Mouse (Mus musculus) forebrain, embryonic 15.5 days (tissue): ENCODE results near the gene Asic5. TPM values are rescaled to one million over a fixed set of nuclear protein-coding genes. Genes with fewer than 3 reads are reported as not detected.

Source experiments
- ATAC-seq: fragments of 200-750 bp; cut with Nextera tagmentation; replicated peaks from 2 replicates; pipeline ENCODE4 v1.8.0; 2017; ENCODE audit warnings: mild to moderate bottlenecking, moderate TSS enrichment, moderate library complexity
- H3K27ac ChIP-seq: fragments of 300-500 bp; sonication (generic); replicated peaks from 2 replicates; pipeline ENCODE4 v1.5.1; 2015; ENCODE audit warnings: mild to moderate bottlenecking, inconsistent platforms
- H3K27me3 ChIP-seq: fragments of 300-500 bp; sonication (generic); 2 replicates; pipeline ENCODE4 v1.6.1; 2015; ENCODE audit warnings: inconsistent platforms
- H3K36me3 ChIP-seq: fragments of 300-500 bp; sonication (generic); 2 replicates; pipeline ENCODE4 v1.6.1; 2015; ENCODE audit warnings: mild to moderate bottlenecking, inconsistent platforms
- H3K4me1 ChIP-seq: fragments of 300-500 bp; sonication (generic); 2 replicates; pipeline ENCODE4 v1.6.1; 2015; ENCODE audit warnings: inconsistent platforms
- H3K4me2 ChIP-seq: fragments of 300-500 bp; sonication (generic); replicated peaks from 2 replicates; pipeline ENCODE4 v1.6.1; 2015; ENCODE audit warnings: mild to moderate bottlenecking, inconsistent platforms
- H3K4me3 ChIP-seq: fragments of 300-500 bp; sonication (generic); 2 replicates; pipeline ENCODE4 v1.5.1; 2015; ENCODE audit warnings: mild to moderate bottlenecking, inconsistent platforms
- H3K9ac ChIP-seq: fragments of 300-500 bp; sonication (generic); replicated peaks from 2 replicates; pipeline ENCODE4 v1.6.1; 2015; ENCODE audit warnings: mild to moderate bottlenecking, inconsistent platforms
- H3K9me3 ChIP-seq: fragments of 300-500 bp; sonication (generic); 2 replicates; pipeline ENCODE4 v1.6.1; 2016; ENCODE audit warnings: inconsistent platforms
- WGBS: fragments of 180-500 bp; shearing (Covaris S2); methylation state at CpG from one replicate; pipeline ENCODE4 v1.1.7; 2015; ENCODE audit warnings: mixed read lengths; 5-methylcytosine and 5-hydroxymethylcytosine counted together
- polyA plus RNA-seq: library from polyadenylated mRNA; unstranded; fragments of >200 nt; fragmentation: Nextera tagmentation; extraction: Ambion mirVana; gene quantifications from 2 replicates; pipeline ENCODE4 v1.2.1, GENCODE M21; 2015

Gene Asic5
- polyA plus RNA-seq, 1 experiment from 2014 or later: not detected

DNA sequence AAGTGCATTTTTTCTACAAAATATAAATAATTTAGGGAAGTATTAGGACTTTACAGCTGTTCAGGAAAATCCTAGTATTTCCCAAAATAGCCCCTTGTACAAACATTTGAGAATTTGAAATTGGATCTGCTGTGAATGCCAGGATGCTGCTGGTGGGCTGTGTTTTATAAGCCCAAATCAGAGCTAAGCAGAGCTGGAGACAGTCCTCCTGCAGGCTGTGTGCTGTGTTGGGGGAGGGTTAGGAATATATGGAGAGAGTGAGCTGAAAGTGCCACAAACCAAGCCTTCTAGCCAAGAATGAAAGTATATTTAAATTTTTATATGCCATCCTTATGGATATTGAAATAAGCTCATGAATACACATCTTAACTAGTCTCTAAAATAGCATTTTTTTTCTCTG, 69.4 kb downstream of the Asic5 start:
- Histone ChIP-seq H3K9me3 (no peaks in the 10 kb centered on the region), H3K4me3 (no peak overlapping the region), H3K36me3 (no peaks in the 10 kb centered on the region), H3K4me1 (peaks cover 15% of the 10 kb centered on the region), H3K9ac (no peak overlapping the region), H3K27ac (0 out of 2 replicates have a peak overlapping the region, but pooled peaks have one; percentile 46), H3K27me3 (no peaks in the 10 kb centered on the region), H3K4me2 (no peak overlapping the region)
- peak; percentile 75; the same call in 1 of the 2 replicates for ATAC-seq

DNA sequence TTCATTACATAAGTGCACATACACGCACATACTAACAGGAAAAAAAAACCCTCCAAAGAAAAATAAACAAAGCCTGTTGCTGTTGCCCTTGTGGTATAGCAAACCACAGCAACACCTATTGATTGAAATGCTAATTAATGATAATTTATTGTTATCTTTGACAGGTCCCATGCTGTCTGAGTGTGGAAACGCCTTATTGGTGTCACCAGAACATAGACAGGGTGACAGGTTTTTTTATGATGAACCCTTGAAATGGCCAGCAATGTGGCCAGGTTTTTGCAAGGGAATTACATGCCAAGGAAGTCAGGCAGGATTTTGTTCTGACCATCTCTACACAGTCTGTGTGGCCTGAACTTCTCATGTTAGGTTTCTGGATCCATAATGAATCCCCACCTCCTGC, 69.9 kb downstream of the Asic5 start:
- H3K36me3 ChIP-seq: no peaks in the 10 kb centered on the region
- H3K27ac ChIP-seq: peak overlapping the region; percentile 46; the same call in 1 of the 2 replicates
- no peak overlapping the region for H3K4me3 ChIP-seq
- H3K9me3 ChIP-seq: no peaks in the 10 kb centered on the region
- H3K4me2 ChIP-seq: no peak overlapping the region
- H3K4me1 ChIP-seq: peaks cover 15% of the 10 kb centered on the region
- no peak; the same call in 1 of the 2 replicates for ATAC-seq
- no peaks in the 10 kb centered on the region for H3K27me3 ChIP-seq
- no peak overlapping the region for H3K9ac ChIP-seq
- WGBS: 36% methylated on average over 2 of the region's 2 CpGs

DNA sequence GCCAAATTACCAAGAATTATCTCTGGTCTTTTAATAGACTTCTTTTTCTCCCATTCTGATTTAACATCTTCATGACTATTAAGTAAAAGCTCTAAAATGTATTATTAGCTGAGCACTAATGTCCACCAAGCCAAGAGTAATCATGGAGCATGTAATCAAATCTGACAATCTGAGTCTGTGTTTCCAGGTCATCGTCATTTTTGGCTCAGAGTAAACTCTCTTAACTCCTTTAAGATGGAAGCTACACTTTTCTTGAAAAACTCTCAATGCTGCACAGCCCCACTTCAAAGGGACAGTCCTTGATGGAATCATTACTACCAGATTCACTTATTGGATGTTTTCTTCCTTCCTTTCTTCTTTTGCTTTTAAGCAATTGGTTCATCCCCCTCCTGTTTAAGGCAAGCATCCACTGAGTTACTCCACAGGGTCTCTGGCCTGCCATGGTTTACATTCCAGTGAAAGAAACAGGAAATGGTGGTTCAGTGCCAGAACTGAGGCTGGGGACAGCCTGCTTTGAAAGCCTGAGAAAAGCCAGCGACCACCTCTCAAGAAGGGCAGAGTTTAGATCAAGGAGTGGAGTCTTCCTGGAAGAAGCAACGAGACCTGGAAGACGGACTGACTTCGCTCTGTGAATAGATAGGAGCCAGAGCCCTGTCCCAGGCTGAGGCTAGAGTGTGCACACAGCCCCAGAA, 72.3 kb downstream of the Asic5 start:
- no peak for ATAC-seq
- H3K4me1 ChIP-seq: peaks cover 5% of the 10 kb centered on the region; the same call in 1 of the 2 replicates
- H3K36me3 ChIP-seq: no peaks in the 10 kb centered on the region
- H3K27ac ChIP-seq: no peak overlapping the region
- H3K9ac ChIP-seq: no peak overlapping the region
- no peak overlapping the region for H3K4me3 ChIP-seq
- WGBS: 63% methylated on average over 5 of the region's 5 CpGs
- H3K27me3 ChIP-seq: no peaks in the 10 kb centered on the region
- H3K9me3 ChIP-seq: no peaks in the 10 kb centered on the region
- no peak overlapping the region for H3K4me2 ChIP-seq

DNA sequence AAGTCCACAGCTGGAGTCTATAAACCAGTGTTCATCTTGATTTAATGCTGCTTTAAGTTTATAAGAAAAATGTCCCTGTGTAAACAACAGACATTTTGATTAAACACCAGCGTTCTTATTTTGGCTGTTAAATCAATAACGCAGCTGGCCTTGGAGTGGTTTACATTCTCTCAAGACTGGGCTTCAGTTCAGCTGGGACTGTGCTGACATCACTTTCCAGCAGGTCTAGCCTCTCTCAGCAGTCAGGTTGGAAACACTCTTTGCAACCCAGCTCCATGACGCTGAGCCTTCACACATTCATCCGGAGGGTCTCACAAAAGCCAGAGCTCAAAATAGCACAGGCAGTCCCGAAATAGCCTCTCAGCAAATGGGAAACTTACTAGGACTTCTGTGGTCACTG, 75.1 kb downstream of the Asic5 start:
- Histone ChIP-seq H3K27me3 (no peaks in the 10 kb centered on the region), H3K4me2 (no peak overlapping the region), H3K9ac (no peak overlapping the region), H3K4me1 (peaks cover 2% of the 10 kb centered on the region; the same call in 1 of the 2 replicates), H3K4me3 (no peak overlapping the region), H3K9me3 (no peaks in the 10 kb centered on the region), H3K36me3 (no peaks in the 10 kb centered on the region), H3K27ac (no peak overlapping the region)
- 66% methylated on average over 5 of the region's 5 CpGs for WGBS
- no peak for ATAC-seq

DNA sequence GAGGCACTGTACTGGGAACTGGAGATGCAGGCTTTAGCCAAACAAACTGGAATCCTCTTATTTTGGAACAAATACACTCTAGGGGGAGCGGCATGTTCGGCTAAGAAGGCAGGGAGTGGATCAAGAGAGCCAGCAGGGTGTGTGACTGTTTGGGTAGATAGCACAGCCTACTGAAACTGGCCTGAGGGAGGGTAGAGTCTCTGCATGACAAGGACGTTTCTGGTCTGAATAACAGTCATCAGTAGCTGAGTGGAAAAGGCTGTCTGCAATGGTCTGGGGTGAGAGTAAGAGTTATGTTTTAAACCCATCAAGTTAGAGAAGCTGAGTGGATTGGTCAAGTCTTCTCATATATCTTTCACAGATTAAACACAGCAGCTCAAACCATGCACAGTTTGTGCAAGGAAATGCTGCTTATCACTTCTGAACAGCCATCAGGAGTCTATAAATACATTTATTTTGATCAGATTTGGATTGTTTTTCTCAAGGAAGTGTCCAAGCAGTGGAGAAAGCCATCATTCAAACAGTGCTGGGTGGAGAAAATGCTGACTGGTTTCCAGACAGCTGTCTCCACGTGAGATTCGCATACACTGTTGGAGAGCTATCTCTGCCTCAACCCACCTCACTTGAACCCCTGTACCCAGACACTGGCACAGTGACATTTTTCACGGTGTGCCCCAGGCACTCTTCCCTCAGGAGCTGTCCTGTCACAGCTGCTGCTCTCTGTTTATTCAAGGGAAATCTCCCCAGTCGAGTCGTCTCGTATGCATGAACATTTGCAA, 79.5 kb downstream of the Asic5 start:
- H3K4me3 ChIP-seq: no peak overlapping the region
- no peak overlapping the region for H3K27ac ChIP-seq
- WGBS: 47% methylated on average over 9 of the region's 9 CpGs
- no peak for ATAC-seq
- no peaks in the 10 kb centered on the region for H3K4me1 ChIP-seq
- H3K36me3 ChIP-seq: no peaks in the 10 kb centered on the region
- no peaks in the 10 kb centered on the region for H3K27me3 ChIP-seq
- no peak overlapping the region for H3K9ac ChIP-seq
- no peak overlapping the region for H3K4me2 ChIP-seq
- H3K9me3 ChIP-seq: no peaks in the 10 kb centered on the region

DNA sequence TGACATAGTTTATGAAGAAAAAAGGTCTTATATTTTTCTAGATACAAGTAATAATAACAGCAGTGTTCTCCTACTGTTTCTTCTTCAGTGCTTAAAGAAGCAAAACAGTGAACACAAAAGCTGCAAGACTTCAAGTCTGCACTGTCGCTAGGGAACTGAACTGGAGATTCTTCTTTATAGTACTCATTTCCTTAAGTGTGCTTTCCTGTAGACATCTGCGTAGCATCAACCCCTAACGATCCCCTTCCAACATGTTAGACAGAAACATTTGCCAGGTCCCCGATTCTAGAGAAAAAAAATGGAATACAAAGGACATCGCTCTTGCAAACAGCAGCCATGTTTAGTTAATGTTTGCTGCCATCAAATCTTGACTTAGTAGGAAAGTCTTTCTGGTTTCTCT, 85.7 kb downstream of the Asic5 start:
- Histone ChIP-seq H3K4me3 (no peak overlapping the region), H3K4me1 (peaks cover 6% of the 10 kb centered on the region), H3K27ac (no peak overlapping the region), H3K9ac (no peak overlapping the region), H3K4me2 (no peak overlapping the region), H3K27me3 (no peaks in the 10 kb centered on the region), H3K36me3 (no peaks in the 10 kb centered on the region), H3K9me3 (no peaks in the 10 kb centered on the region)
- ATAC-seq: no peak
- 82% methylated on average over 5 of the region's 5 CpGs for WGBS

Other genes starting within 250 kb of the Asic5 start
- gene Ctso, start 49.7 kb upstream of the Asic5 start, polyA plus RNA-seq: 8.3 and 8.7 TPM in 2 replicates
- gene Tdo2, start 6.1 kb upstream of the Asic5 start, polyA plus RNA-seq: 1.2 and 2.0 TPM in 2 replicates
- 50.7 and 60.4 TPM in 2 replicates for gene Gucy1b1, start 92.4 kb downstream of the Asic5 start, polyA plus RNA-seq
- 42.4 and 51.8 TPM in 2 replicates for gene Gucy1a1, start 163.5 kb downstream of the Asic5 start, polyA plus RNA-seq